Mouse (Mus musculus): ENCODE data around the gene B4gat1.

GRCm38 (mm10) chr19:5045531-5045930 lies 6.9 kb downstream of the B4gat1 start:
- TF ChIP-seq POLR2A (IDR thresholded peaks at IDR 0.05; ENCODE audit: borderline replicate concordance, insufficient read depth, low read length): no peak
- no peak for TF ChIP-seq CTCF (IDR thresholded peaks at IDR 0.05; ENCODE audit: borderline replicate concordance, insufficient read depth, low read depth, low read length)

All from cerebellum, adult 2 months (tissue).